Mouse (Mus musculus) forebrain, postnatal 0 days (tissue): ENCODE measurements around the gene Pnpla1. TPM values are rescaled to one million over a fixed set of nuclear protein-coding genes. Genes with fewer than 3 reads are reported as not detected.

Experiments used
- ATAC-seq: fragments of 200-750 bp; cut with Nextera tagmentation; 2 replicates; pipeline ENCODE4 v1.8.0; 2017; ENCODE audit warnings: mild to moderate bottlenecking, moderate library complexity
- DNase-seq: peaks from one replicate; pipeline ENCODE4 v3.0.0-alpha.2; 2015
- H3K27ac ChIP-seq: fragments of 300-500 bp; sonication (generic); 2 replicates; pipeline ENCODE4 v1.5.1; 2014; ENCODE audit warnings: low read depth, mild to moderate bottlenecking, antibody characterized with exemption, low read length, moderate library complexity, mixed read lengths
- H3K27me3 ChIP-seq: fragments of 300-500 bp; sonication (generic); 2 replicates; pipeline ENCODE4 v1.6.1; 2014; ENCODE audit warnings: mild to moderate bottlenecking, low read length, mixed read lengths; ENCODE audit not compliant: insufficient read depth
- H3K36me3 ChIP-seq: fragments of 300-500 bp; sonication (generic); 2 replicates; pipeline ENCODE4 v1.6.1; 2014; ENCODE audit warnings: mild to moderate bottlenecking, moderate library complexity; ENCODE audit not compliant: insufficient read depth
- H3K4me1 ChIP-seq: fragments of 300-500 bp; sonication (generic); 2 replicates; pipeline ENCODE4 v1.6.1; 2014; ENCODE audit warnings: antibody characterized with exemption; ENCODE audit not compliant: insufficient read depth
- H3K4me2 ChIP-seq: fragments of 300-500 bp; sonication (generic); 2 replicates; pipeline ENCODE4 v1.6.1; 2014; ENCODE audit warnings: low read depth, mild to moderate bottlenecking, moderate library complexity
- H3K4me3 ChIP-seq: fragments of 300-500 bp; sonication (generic); 2 replicates; pipeline ENCODE4 v1.5.1; 2014; ENCODE audit warnings: low read depth, low read length, mixed read lengths
- H3K9ac ChIP-seq: fragments of 300-500 bp; sonication (generic); 2 replicates; pipeline ENCODE4 v1.6.1; 2014; ENCODE audit warnings: mild to moderate bottlenecking
- H3K9me3 ChIP-seq: fragments of 300-500 bp; sonication (generic); 2 replicates; pipeline ENCODE4 v1.6.1; 2016; ENCODE audit warnings: low read length
- CTCF ChIP-seq: sonication (generic); IDR thresholded peaks from 2 replicates; pipeline ENCODE4 v1.5.1; 2016; ENCODE audit warnings: antibody characterized with exemption, control low read depth, low read depth
- WGBS: fragments of 180-500 bp; shearing (Covaris S2); extraction: QIAGEN DNeasy Blood & Tissue Kit; methylation state at CpG from one replicate; pipeline ENCODE4 v1.1.7; 2014; 5-methylcytosine and 5-hydroxymethylcytosine counted together
- polyA plus RNA-seq: library from polyadenylated mRNA; unstranded; fragments of >200 nt; fragmentation: Nextera tagmentation; extraction: Ambion mirVana; gene quantifications from 2 replicates; pipeline ENCODE4 v1.2.1, GENCODE M21; 2015
- total RNA-seq: library from RNA; depleted of rRNA; stranded (reverse); fragments of >200 nt; gene quantifications from 2 replicates; pipeline ENCODE4 v1.2.3, GENCODE M21; 2014

Pnpla1 gene
- total and polyA plus RNA-seq, 2 experiments from 2014 or later: 0.04 TPM; not detected in 1

- no peak for TF ChIP-seq CTCF
- ATAC-seq: no peak
Measured at GRCm38 (mm10) chr17:28872322-28872721, 14.1 kb downstream of the Pnpla1 start.

GRCm38 (mm10) chr17:28874216-28874615 lies 16.0 kb downstream of the Pnpla1 start:
- Histone ChIP-seq H3K9ac (no peak overlapping the region), H3K36me3 (no peaks in the 10 kb centered on the region), H3K27ac (no peak overlapping the region), H3K4me3 (no peak overlapping the region), H3K4me1 (peaks cover 11% of the 10 kb centered on the region; the same call in 1 of the 2 replicates), H3K27me3 (no peaks in the 10 kb centered on the region), H3K9me3 (no peaks in the 10 kb centered on the region), H3K4me2 (no peak overlapping the region)
- ATAC-seq (no peak), DNase-seq (no peak)
- TF ChIP-seq CTCF: no peak
- WGBS: 83% methylated on average over 4 of the region's 4 CpGs

More at GRCm38 (mm10) chr17:28872322-28872721, 14.1 kb downstream of the Pnpla1 start:
- 89% methylated on average over 7 of the region's 7 CpGs for WGBS
- DNase-seq: no peak
- Histone ChIP-seq H3K4me2 (no peak overlapping the region), H3K9ac (no peak overlapping the region), H3K36me3 (no peaks in the 10 kb centered on the region), H3K4me3 (no peak overlapping the region), H3K9me3 (no peaks in the 10 kb centered on the region), H3K27me3 (no peaks in the 10 kb centered on the region), H3K27ac (no peak overlapping the region), H3K4me1 (peaks cover 11% of the 10 kb centered on the region; the same call in 1 of the 2 replicates)

DNA sequence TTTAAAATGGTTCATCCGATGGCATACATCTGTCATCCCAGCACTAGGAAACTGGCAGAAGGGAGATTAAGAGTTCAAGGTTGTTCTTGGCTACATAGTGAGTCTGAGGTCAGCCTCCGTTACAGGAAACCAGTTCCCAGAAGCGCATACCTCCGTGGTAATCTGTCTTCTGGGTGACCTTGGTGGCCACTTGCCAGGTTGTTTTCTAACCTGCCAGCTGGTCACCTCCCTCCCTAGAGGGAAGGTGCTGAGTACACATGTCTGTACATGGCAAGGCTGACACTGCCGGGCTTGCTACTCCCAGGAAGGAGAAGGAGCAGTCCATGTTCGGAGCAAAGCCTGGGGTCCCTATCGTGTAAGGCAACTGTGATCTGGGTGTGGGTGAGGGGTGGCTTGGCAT lies 16.6 kb downstream of the Pnpla1 start:
- no peaks in the 10 kb centered on the region for H3K36me3 ChIP-seq
- H3K9me3 ChIP-seq: no peaks in the 10 kb centered on the region
- no peak overlapping the region for H3K4me2 ChIP-seq
- H3K4me1 ChIP-seq: peaks cover 7% of the 10 kb centered on the region; the same call in 1 of the 2 replicates
- no peak overlapping the region for H3K9ac ChIP-seq
- ATAC-seq (no peak), DNase-seq (no peak)
- no peak for TF ChIP-seq CTCF
- 73% methylated on average over 7 of the region's 7 CpGs for WGBS
- no peak overlapping the region for H3K27ac ChIP-seq
- no peak overlapping the region for H3K4me3 ChIP-seq
- no peaks in the 10 kb centered on the region for H3K27me3 ChIP-seq

DNA sequence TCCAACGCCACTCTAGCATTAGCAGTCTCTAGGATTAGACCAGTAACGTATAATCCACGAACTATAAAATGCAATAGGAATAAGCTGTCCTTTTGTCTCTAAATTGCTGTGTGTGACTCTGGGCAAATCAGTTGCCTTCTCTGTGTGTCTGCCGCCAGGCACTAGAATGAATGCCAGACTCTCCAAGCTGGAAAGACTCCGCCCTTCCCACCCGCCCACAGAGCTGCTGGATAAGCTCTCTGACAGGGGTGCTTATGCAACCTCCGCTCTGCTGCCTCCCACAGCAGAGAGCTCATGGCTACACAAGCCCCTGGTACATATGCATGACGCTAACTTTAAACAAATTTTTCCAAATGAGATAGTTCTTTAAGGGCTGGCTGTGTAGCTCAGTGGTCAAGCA lies 17.1 kb downstream of the Pnpla1 start:
- ATAC-seq: peak; percentile 64
- no peaks in the 10 kb centered on the region for H3K36me3 ChIP-seq
- no peak for TF ChIP-seq CTCF
- H3K27ac ChIP-seq: no peak overlapping the region
- H3K9ac ChIP-seq: no peak overlapping the region
- no peak overlapping the region for H3K4me3 ChIP-seq
- H3K4me1 ChIP-seq: peaks cover 7% of the 10 kb centered on the region; the same call in 1 of the 2 replicates
- 33% methylated on average over 8 of the region's 8 CpGs for WGBS
- no peaks in the 10 kb centered on the region for H3K27me3 ChIP-seq
- H3K9me3 ChIP-seq: no peaks in the 10 kb centered on the region
- DNase-seq: peak; percentile 56
- no peak overlapping the region for H3K4me2 ChIP-seq

DNA sequence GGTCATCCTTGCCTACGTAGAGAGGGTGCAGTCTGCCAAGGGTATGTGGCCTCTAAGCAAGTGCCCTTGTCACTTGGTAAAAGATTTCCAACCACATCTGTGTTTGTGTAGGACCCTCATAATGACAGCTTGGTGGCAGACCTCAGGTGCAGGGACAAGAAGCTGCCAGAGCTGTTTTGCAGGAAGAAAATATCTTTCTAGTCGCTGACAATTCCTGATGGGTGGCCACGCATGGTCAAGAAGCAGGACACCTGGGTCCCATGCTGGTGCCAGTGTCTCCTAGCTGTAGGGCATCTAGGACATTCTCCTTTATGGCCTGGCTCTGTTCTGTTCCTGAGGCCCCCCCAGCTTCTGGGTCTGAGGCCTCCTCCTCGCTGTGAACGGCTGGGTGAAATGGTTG lies 18.1 kb downstream of the Pnpla1 start:
- no peak overlapping the region for H3K9ac ChIP-seq
- no peak for TF ChIP-seq CTCF
- 64% methylated on average over 5 of the region's 5 CpGs for WGBS

GRCm38 (mm10) chr17:28876821-28877220 lies 18.6 kb downstream of the Pnpla1 start:
- Histone ChIP-seq H3K4me2 (no peak overlapping the region), H3K36me3 (no peaks in the 10 kb centered on the region), H3K27ac (no peak overlapping the region), H3K9me3 (no peaks in the 10 kb centered on the region), H3K4me1 (peaks cover 7% of the 10 kb centered on the region; the same call in 1 of the 2 replicates), H3K27me3 (no peaks in the 10 kb centered on the region), H3K9ac (no peak overlapping the region), H3K4me3 (no peak overlapping the region)
- 18% methylated on average over 19 of the region's 19 CpGs for WGBS
- peak; percentile 42 for DNase-seq
- peak; percentile 38 for ATAC-seq
- TF ChIP-seq CTCF: peak; percentile 58

More for the DNA sequence above, 18.1 kb downstream of the Pnpla1 start:
- Histone ChIP-seq H3K4me1 (peaks cover 7% of the 10 kb centered on the region; the same call in 1 of the 2 replicates), H3K4me2 (no peak overlapping the region), H3K9me3 (no peaks in the 10 kb centered on the region), H3K27ac (no peak overlapping the region), H3K4me3 (no peak overlapping the region), H3K36me3 (no peaks in the 10 kb centered on the region), H3K27me3 (no peaks in the 10 kb centered on the region)
- no peak for ATAC-seq
- DNase-seq: no peak

DNA sequence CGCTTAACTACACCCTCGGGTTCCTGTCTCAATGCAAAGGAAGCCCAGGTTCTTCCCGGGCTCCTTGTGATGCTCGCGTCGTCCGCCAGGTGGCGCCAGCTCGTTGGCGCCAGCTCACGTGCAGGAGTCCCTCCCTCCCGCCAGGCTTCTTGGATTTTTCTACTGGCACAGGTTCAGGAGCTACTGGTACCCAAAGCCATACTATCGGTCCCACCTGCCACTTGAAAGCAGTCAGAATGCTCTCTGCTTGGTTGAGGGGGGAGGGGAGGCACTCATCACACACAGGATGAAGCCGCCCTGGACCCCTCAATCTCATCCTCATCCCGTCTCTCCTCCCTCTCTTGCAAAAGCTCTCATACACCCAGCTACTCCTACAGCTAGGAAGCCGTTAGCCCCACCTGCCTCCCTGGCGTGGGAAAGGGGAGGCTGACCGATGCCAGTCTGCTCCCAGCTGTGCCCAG lies 21.8 kb downstream of the Pnpla1 start:
- H3K4me3 ChIP-seq: no peak overlapping the region
- WGBS: 5% methylated on average over 18 of the region's 18 CpGs

More for the DNA sequence above, 21.8 kb downstream of the Pnpla1 start:
- H3K36me3 ChIP-seq: no peaks in the 10 kb centered on the region
- no peaks in the 10 kb centered on the region for H3K27me3 ChIP-seq
- TF ChIP-seq CTCF: peak; percentile 95
- ATAC-seq: peak; percentile 30
- no peaks in the 10 kb centered on the region for H3K9me3 ChIP-seq
- H3K27ac ChIP-seq: no peak overlapping the region
- H3K4me1 ChIP-seq: peaks cover 6% of the 10 kb centered on the region; the same call in 1 of the 2 replicates
- peak; percentile 93 for DNase-seq
- no peak overlapping the region for H3K9ac ChIP-seq
- peak overlapping the region; percentile 27 for H3K4me2 ChIP-seq
